In the genomic region with DNA sequence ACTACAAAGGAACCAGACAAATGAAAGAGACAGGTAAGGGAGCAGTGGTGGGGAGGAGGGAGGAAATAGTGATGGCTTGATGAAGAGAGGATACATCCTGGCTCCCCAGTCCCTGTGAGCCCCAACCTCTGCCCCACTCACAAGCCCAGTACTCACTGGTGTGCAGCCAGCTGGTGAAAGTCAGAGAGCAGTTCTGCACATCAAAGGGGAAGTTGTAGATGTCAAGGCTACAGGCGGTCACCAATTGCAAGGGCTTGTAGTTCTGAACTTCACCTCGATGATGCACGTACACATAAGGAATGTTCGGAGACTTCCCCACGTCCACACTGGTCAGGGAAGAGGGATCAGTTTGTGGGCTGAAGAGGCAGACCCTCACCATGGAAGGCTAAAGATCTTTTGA, we compare ENCODE assay signal across 20 mouse cellular contexts. TPM values are rescaled to one million over a fixed set of nuclear protein-coding genes. Genes with fewer than 3 reads are reported as not detected.
DNase-seq lines count a peak whose midpoint lies in the region; ATAC-seq lines count a peak whose summit lies in the region.
"Had no signal": no experiment of that assay in that cellular context is flagged by ENCODE, and none has a peak within 500 bp of the region (broad histone marks: within the 10 kb centered on the region; RNA-seq: fewer than 3 reads in every experiment).

No protein-coding gene starts in this region.

- WGBS in kidney, embryonic 14.5 days: 51% methylated on average over 5 of the region's 5 CpGs
- 85% methylated on average over 5 of the region's 5 CpGs for WGBS in hindbrain, embryonic 12.5 days

- no peak overlapping the region for H3K4me2 ChIP-seq in kidney, embryonic 14.5 days (replicated peaks; ENCODE audit: low read depth, low read length)
- H3K4me2 ChIP-seq in hindbrain, embryonic 12.5 days (replicated peaks): no peak overlapping the region
- H3K4me2 ChIP-seq: embryonic facial prominence, embryonic 13.5 days; embryonic facial prominence, embryonic 15.5 days; forebrain, embryonic 12.5 days had no signal

- no peaks in the 10 kb centered on the region for H3K36me3 ChIP-seq in kidney, embryonic 14.5 days (ENCODE audit: control insufficient read depth, insufficient read depth, low read length)
- H3K36me3 ChIP-seq in hindbrain, embryonic 12.5 days: no peaks in the 10 kb centered on the region
- H3K36me3 ChIP-seq: embryonic facial prominence, embryonic 13.5 days; embryonic facial prominence, embryonic 15.5 days; forebrain, embryonic 10.5 days; forebrain, embryonic 12.5 days had no signal

- peak; percentile 73 to 75 for DNase-seq in adrenal gland, adult (ENCODE audit: inconsistent age in 2 of 2, low spot score in 1 of 2)
- DNase-seq in adrenal gland, postnatal 4 days (ENCODE audit: low spot score in 2 of 2): no peak
- peak; percentile 63 for DNase-seq in adrenal gland, adult 2 months
- no peak for DNase-seq in adrenal gland, postnatal 10 days
- peak; percentile 19 for DNase-seq in adrenal gland, postnatal 14 days
- DNase-seq: cerebellum, adult 11-12 months; cerebellum, adult 2 months; cerebellum, adult 9-10 months; cerebellum, postnatal 25 days; embryo, embryonic 11 days had no signal

- no peaks in the 10 kb centered on the region for H3K4me1 ChIP-seq in kidney, embryonic 14.5 days (ENCODE audit: control insufficient read depth, insufficient read depth, low read length)
- peaks cover 3% of the 10 kb centered on the region for H3K4me1 ChIP-seq in hindbrain, embryonic 12.5 days
- H3K4me1 ChIP-seq: embryonic facial prominence, embryonic 13.5 days had no signal

- H3K27ac ChIP-seq in kidney, embryonic 14.5 days (ENCODE audit: low read depth, low read length): no peak overlapping the region
- no peak overlapping the region for H3K27ac ChIP-seq in hindbrain, embryonic 12.5 days
- H3K27ac ChIP-seq: embryonic facial prominence, embryonic 13.5 days; embryonic facial prominence, embryonic 15.5 days; forebrain, embryonic 10.5 days; forebrain, embryonic 12.5 days had no signal

- H3K4me3 ChIP-seq in kidney, embryonic 14.5 days (ENCODE audit: low read length): no peak overlapping the region
- no peak overlapping the region for H3K4me3 ChIP-seq in hindbrain, embryonic 12.5 days
- H3K4me3 ChIP-seq: embryonic facial prominence, embryonic 13.5 days; embryonic facial prominence, embryonic 15.5 days; erythroblast, embryonic 14.5 days; forebrain, embryonic 10.5 days; forebrain, embryonic 12.5 days had no signal

- no peak for ATAC-seq in kidney, embryonic 14.5 days (ENCODE audit: low FRiP score, low TSS enrichment)
- no peak for ATAC-seq in hindbrain, embryonic 12.5 days (ENCODE audit: low FRiP score)
- ATAC-seq: forebrain, embryonic 14.5 days had no signal

- H3K9ac ChIP-seq in kidney, embryonic 14.5 days (ENCODE audit: low read depth, low read length): no peak overlapping the region
- H3K9ac ChIP-seq in hindbrain, embryonic 12.5 days: no peak overlapping the region
- H3K9ac ChIP-seq: embryonic facial prominence, embryonic 13.5 days; embryonic facial prominence, embryonic 15.5 days; forebrain, embryonic 12.5 days had no signal

- H3K9me3 ChIP-seq in kidney, embryonic 14.5 days (ENCODE audit: control insufficient read depth, low read length): no peaks in the 10 kb centered on the region
- no peaks in the 10 kb centered on the region for H3K9me3 ChIP-seq in hindbrain, embryonic 12.5 days (replicated peaks)
- H3K9me3 ChIP-seq: embryonic facial prominence, embryonic 13.5 days; embryonic facial prominence, embryonic 15.5 days; forebrain, embryonic 10.5 days; forebrain, embryonic 12.5 days had no signal

- no peaks in the 10 kb centered on the region for H3K27me3 ChIP-seq in kidney, embryonic 14.5 days (ENCODE audit: control insufficient read depth, insufficient read depth, low read length)
- H3K27me3 ChIP-seq in hindbrain, embryonic 12.5 days: peaks cover 4% of the 10 kb centered on the region
- H3K27me3 ChIP-seq: embryonic facial prominence, embryonic 13.5 days; embryonic facial prominence, embryonic 15.5 days; forebrain, embryonic 12.5 days had no signal

RNA-seq across cellular contexts. Expression of gene Htr3a, which starts 6.5 kb away (rescaled TPM):
- total RNA-seq in adrenal gland, postnatal 4 days (2021): 1 to 10 TPM; 3.6 to 5.1 TPM
- total RNA-seq in adrenal gland, adult 2 months (2021): 1 to 10 TPM; 4.6 to 5.1 TPM
- 6.8 and 7.1 TPM in 2 replicates for polyA plus RNA-seq in adrenal gland, adult 2 months (2012; rRNA removed)
- 1 to 10 TPM; 3.7 to 5.8 TPM for total RNA-seq in adrenal gland, postnatal 10 days (2021)
- total RNA-seq in adrenal gland, postnatal 14 days (2021): 3.1 and 8.4 TPM in 2 replicates
- 0.45 and 0.54 TPM in 2 replicates for polyA plus RNA-seq in kidney, embryonic 14.5 days (2014; fragmentation: Nextera tagmentation; extraction: Ambion mirVana)
- 2.3 and 2.4 TPM in 2 replicates for polyA plus RNA-seq in hindbrain, embryonic 12.5 days (2016; fragmentation: Nextera tagmentation; extraction: Ambion mirVana)
- total RNA-seq: MEL had no signal
- polyA plus RNA-seq: C2C12 had no signal

Comparison
In these comparisons a context has a peak if more than half of its experiments do, and no peak if none do; other contexts are left out.
1. DNase-seq: peak in adrenal gland, adult (2 of 2), adrenal gland, adult 2 months (single experiment) and adrenal gland, postnatal 14 days (single experiment); none in adrenal gland, postnatal 4 days (0 of 2) and adrenal gland, postnatal 10 days (single experiment).